Mouse (Mus musculus) central nervous system, embryonic 14 days (tissue): ENCODE results near the gene Ssbp1. TPM values are rescaled to one million over a fixed set of nuclear protein-coding genes. Genes with fewer than 3 reads are reported as not detected.

Experiments used
- polyA plus RNA-seq: library from polyadenylated mRNA; depleted of rRNA; stranded (reverse); fragments of >200 nt; gene quantifications from 2 replicates; pipeline ENCODE4 v1.2.3, GENCODE M21; 2012; rRNA removed

Gene Ssbp1
- polyA plus RNA-seq, result 100 and 110 TPM in 2 replicates

GRCm38 (mm10) chr6:40470916-40471719 lies at the start of gene Ssbp1:
Gene Ssbp1, plus strand, starts transcription at chr6:40471352.

GRCm38 (mm10) chr6:40436047-40436483 lies 35.1 kb upstream of the Ssbp1 start, which contains the start of gene E330009J07Rik:
Gene E330009J07Rik, minus strand, starts transcription at chr6:40436135.

GRCm38 (mm10) chr6:40438936-40439335 lies 32.2 kb upstream of the Ssbp1 start, which contains the start of gene Wee2:
Gene Wee2, plus strand, starts transcription at chr6:40439088.

GRCm38 (mm10) chr6:40490933-40491332 lies 19.8 kb downstream of the Ssbp1 start, which contains the start of gene Tas2r137:
Gene Tas2r137, plus strand, starts transcription at chr6:40491233.

GRCm38 (mm10) chr6:40493229-40493628 lies 22.1 kb downstream of the Ssbp1 start, which contains the start of gene Tas2r108:
Gene Tas2r108, plus strand, starts transcription at chr6:40493529.

GRCm38 (mm10) chr6:40519408-40519807 lies 48.3 kb downstream of the Ssbp1 start, which contains the start of gene Prss37:
Gene Prss37, minus strand, starts transcription at chr6:40519508.

Other genes with a start within 250 kb of the Ssbp1 start
- gene Agk, start 146.2 kb upstream of the Ssbp1 start, polyA plus RNA-seq, result 34.5 and 35.1 TPM in 2 replicates
- gene E330009J07Rik, start 35.2 kb upstream of the Ssbp1 start, polyA plus RNA-seq, result 18.8 and 28.8 TPM in 2 replicates
- gene Wee2, start 32.3 kb upstream of the Ssbp1 start, polyA plus RNA-seq, result 0.11 and 0.13 TPM in 2 replicates
- 0.20 and 0.33 TPM in 2 replicates for gene Tas2r137, start 19.9 kb downstream of the Ssbp1 start, polyA plus RNA-seq
- gene Tas2r108, start 22.2 kb downstream of the Ssbp1 start, polyA plus RNA-seq, result 0.44 and 0.63 TPM in 2 replicates
- gene Prss37, start 48.2 kb downstream of the Ssbp1 start, polyA plus RNA-seq, result 0.14 TPM in 1 of 2 replicates, not detected in the other
- gene Olfr461, start 83.7 kb downstream of the Ssbp1 start, polyA plus RNA-seq, result not detected in 2 replicates
- 0.16 and 0.18 TPM in 2 replicates for gene Olfr460, start 98.1 kb downstream of the Ssbp1 start, polyA plus RNA-seq
- 0.84 and 0.91 TPM in 2 replicates for gene Clec5a, start 114.5 kb downstream of the Ssbp1 start, polyA plus RNA-seq
- gene Tas2r138, start 142.0 kb downstream of the Ssbp1 start, polyA plus RNA-seq, result not detected in 2 replicates
- 0.05 and 0.10 TPM in 2 replicates for gene Mgam, start 157.5 kb downstream of the Ssbp1 start, polyA plus RNA-seq